Mouse (Mus musculus) neutrophil, adult 65 days (primary cell): ENCODE results near the gene Hyal2. TPM values are rescaled to one million over a fixed set of nuclear protein-coding genes. Genes with fewer than 3 reads are reported as not detected.

Experiments used
- total RNA-seq: library from RNA; stranded (reverse); gene quantifications from 2 replicates; pipeline ENCODE4 v1.2.4, GENCODE M21; 2023

The Hyal2 gene
- total RNA-seq = 1.4 and 1.7 TPM in 2 replicates

GRCm38 (mm10) chr9:107567702-107568319 is at the start of gene Hyal2:
Hyal2 (plus strand) TSS chr9:107567945.

GRCm38 (mm10) chr9:107533791-107534407 is 33.8 kb upstream of the Hyal2 start, which contains the start of gene Tmem115:
Tmem115 (plus strand) TSS chr9:107533945.

GRCm38 (mm10) chr9:107541474-107542351 is 26.0 kb upstream of the Hyal2 start, which contains the start of the genes Cyb561d2 and Nprl2:
Cyb561d2 (minus strand) TSS chr9:107542193.
Nprl2 (plus strand) TSS chr9:107542226.

GRCm38 (mm10) chr9:107547026-107547425 is 20.7 kb upstream of the Hyal2 start, which contains the start of gene Zmynd10:
Zmynd10 (plus strand) TSS chr9:107547298.

GRCm38 (mm10) chr9:107551117-107551889 is 16.4 kb upstream of the Hyal2 start, which contains the start of gene Rassf1:
Rassf1 (plus strand) TSS chr9:107551555.

GRCm38 (mm10) chr9:107563029-107563581 is 4.6 kb upstream of the Hyal2 start, which contains the start of gene Tusc2:
Tusc2 (plus strand) TSS chr9:107563255.

GRCm38 (mm10) chr9:107576357-107577107 is 8.8 kb downstream of the Hyal2 start, which contains the start of gene Hyal1:
Hyal1 (plus strand) TSS chr9:107576927.

GRCm38 (mm10) chr9:107578587-107578986 is 10.8 kb downstream of the Hyal2 start, which contains the start of gene Naa80:
Naa80 (plus strand) TSS chr9:107578887.

GRCm38 (mm10) chr9:107580501-107581317 is 13.0 kb downstream of the Hyal2 start, which contains the start of gene Hyal3:
Hyal3 (plus strand) TSS chr9:107580818.

GRCm38 (mm10) chr9:107586974-107587832 is 19.5 kb downstream of the Hyal2 start, which contains the start of gene Ifrd2:
Ifrd2 (plus strand) TSS chr9:107587642.

GRCm38 (mm10) chr9:107608741-107609432 is 41.1 kb downstream of the Hyal2 start, which contains the start of gene Sema3b:
Sema3b (minus strand) TSS chr9:107609229.

Other genes with a start within 250 kb of the Hyal2 start
- gene Hemk1, start 229.6 kb upstream of the Hyal2 start, total RNA-seq = 4.8 and 6.3 TPM in 2 replicates
- not detected in 2 replicates for gene 6430571L13Rik, start 227.3 kb upstream of the Hyal2 start, total RNA-seq
- gene Cacna2d2, start 168.3 kb upstream of the Hyal2 start, total RNA-seq = 0.13 and 0.48 TPM in 2 replicates
- gene Tmem115, start 34.0 kb upstream of the Hyal2 start, total RNA-seq = 15.2 and 21.1 TPM in 2 replicates
- gene Cyb561d2, start 25.8 kb upstream of the Hyal2 start, total RNA-seq = 4.0 and 5.0 TPM in 2 replicates
- gene Nprl2, start 25.7 kb upstream of the Hyal2 start, total RNA-seq = 7.0 and 7.2 TPM in 2 replicates
- gene Zmynd10, start 20.6 kb upstream of the Hyal2 start, total RNA-seq = not detected in 2 replicates
- gene Rassf1, start 16.4 kb upstream of the Hyal2 start, total RNA-seq = 46.9 and 58.1 TPM in 2 replicates
- gene Tusc2, start 4.7 kb upstream of the Hyal2 start, total RNA-seq = 6.6 and 6.7 TPM in 2 replicates
- 1.2 and 2.2 TPM in 2 replicates for gene Hyal1, start 9.0 kb downstream of the Hyal2 start, total RNA-seq
- gene Naa80, start 10.9 kb downstream of the Hyal2 start, total RNA-seq = 6.3 and 8.5 TPM in 2 replicates
- gene Hyal3, start 12.9 kb downstream of the Hyal2 start, total RNA-seq = 0.57 and 1.3 TPM in 2 replicates
- 9.7 and 10.0 TPM in 2 replicates for gene Ifrd2, start 19.7 kb downstream of the Hyal2 start, total RNA-seq
- 0.27 TPM in 1 of 2 replicates, not detected in the other for gene Sema3b, start 41.3 kb downstream of the Hyal2 start, total RNA-seq
- 1,061 and 1,167 TPM in 2 replicates for gene Gnai2, start 67.4 kb downstream of the Hyal2 start, total RNA-seq
- not detected in 2 replicates for gene Slc38a3, start 101.6 kb downstream of the Hyal2 start, total RNA-seq
- gene Gnat1, start 111.8 kb downstream of the Hyal2 start, total RNA-seq = not detected in 2 replicates
- gene Sema3f, start 142.5 kb downstream of the Hyal2 start, total RNA-seq = not detected in 2 replicates
- 205 and 225 TPM in 2 replicates for gene Rbm5, start 203.1 kb downstream of the Hyal2 start, total RNA-seq